Comparison of ENCODE assay signal across 8 mouse cellular contexts in genomic region chr4:118152020-118152785, GRCm38 (mm10). TPM values are rescaled to one million over a fixed set of nuclear protein-coding genes. Genes with fewer than 3 reads are reported as not detected.
DNase-seq lines count a peak whose midpoint lies in the region; ATAC-seq and TF ChIP-seq lines count a peak whose summit lies in the region.

No protein-coding gene starts in this region.

- peaks cover 26% of the 10 kb centered on the region for H3K36me3 ChIP-seq in liver, adult 2 months (ENCODE audit: control insufficient read depth, insufficient read depth, low read length)
- H3K36me3 ChIP-seq in liver, embryonic 12.5 days, result peaks cover 97% of the 10 kb centered on the region
- peaks cover 30% of the 10 kb centered on the region for H3K36me3 ChIP-seq in forebrain, embryonic 16.5 days (ENCODE audit: control insufficient read depth, insufficient read depth)
- H3K36me3 ChIP-seq in forebrain, embryonic 14.5 days (ENCODE audit: control insufficient read depth, insufficient read depth, low read length), result peaks cover 92% of the 10 kb centered on the region

- H3K79me2 ChIP-seq in liver, adult 2 months (ENCODE audit: control insufficient read depth, insufficient read depth, low read length), result no peaks in the 10 kb centered on the region; the same call in 1 of the 2 replicates

- no peak overlapping the region for H3K27ac ChIP-seq in liver, adult 2 months (replicated peaks; ENCODE audit: insufficient read depth, low read depth, low read length)
- H3K27ac ChIP-seq in liver, embryonic 12.5 days, result no peak overlapping the region
- H3K27ac ChIP-seq in forebrain, embryonic 16.5 days (ENCODE audit: low read length), result no peak overlapping the region
- no peak overlapping the region for H3K27ac ChIP-seq in forebrain, embryonic 14.5 days (ENCODE audit: low read depth, low read length)

- TF ChIP-seq POLR2A in liver, adult 2 months (IDR thresholded peaks at IDR 0.05; ENCODE audit: extremely low read depth, insufficient read depth, low read length), result no peak

- H3K4me1 ChIP-seq in liver, adult 2 months (ENCODE audit: control insufficient read depth, insufficient read depth, low read length), result peaks cover 1% of the 10 kb centered on the region; the same call in 1 of the 2 replicates
- H3K4me1 ChIP-seq in liver, embryonic 12.5 days, result peaks cover 28% of the 10 kb centered on the region
- no peaks in the 10 kb centered on the region for H3K4me1 ChIP-seq in forebrain, embryonic 16.5 days (replicated peaks; ENCODE audit: control insufficient read depth, insufficient read depth, low read length)
- H3K4me1 ChIP-seq in forebrain, embryonic 14.5 days (ENCODE audit: control insufficient read depth, insufficient read depth, low read length), result no peaks in the 10 kb centered on the region

- H3K9me3 ChIP-seq in liver, embryonic 12.5 days (replicated peaks), result no peaks in the 10 kb centered on the region
- H3K9me3 ChIP-seq in forebrain, embryonic 16.5 days (ENCODE audit: control insufficient read depth, low read length), result no peaks in the 10 kb centered on the region
- H3K9me3 ChIP-seq in forebrain, embryonic 14.5 days (replicated peaks; ENCODE audit: control insufficient read depth, low read length), result no peaks in the 10 kb centered on the region

- H3K4me3 ChIP-seq in liver, adult 2 months (ENCODE audit: insufficient read depth, low read depth, low read length), result no peak overlapping the region
- no peak overlapping the region for H3K4me3 ChIP-seq in liver, embryonic 12.5 days
- no peak overlapping the region for H3K4me3 ChIP-seq in forebrain, embryonic 16.5 days (replicated peaks; ENCODE audit: low read length)
- H3K4me3 ChIP-seq in forebrain, embryonic 14.5 days (ENCODE audit: low read depth, low read length), result no peak overlapping the region

- no peaks in the 10 kb centered on the region for H3K27me3 ChIP-seq in liver, adult 2 months (ENCODE audit: control insufficient read depth, insufficient read depth, low read length)
- H3K27me3 ChIP-seq in liver, embryonic 12.5 days (replicated peaks), result no peaks in the 10 kb centered on the region
- no peaks in the 10 kb centered on the region for H3K27me3 ChIP-seq in forebrain, embryonic 16.5 days (replicated peaks; ENCODE audit: control insufficient read depth, insufficient read depth, low read length)
- no peaks in the 10 kb centered on the region for H3K27me3 ChIP-seq in forebrain, embryonic 14.5 days (replicated peaks; ENCODE audit: control insufficient read depth, insufficient read depth, low read length)

- ATAC-seq in liver, embryonic 12.5 days, result no peak
- ATAC-seq in hematopoietic stem cell, adult 5-6 weeks (replicated peaks in 1 of 2; ENCODE audit: insufficient read depth in 1 of 2, low FRiP score in 2 of 2, low TSS enrichment in 1 of 2, low read depth in 1 of 2, poor library complexity in 2 of 2, severe bottlenecking in 2 of 2), result peak; percentile 32 to 33; a peak in 2 of 4 replicates
- no peak for ATAC-seq in forebrain, embryonic 16.5 days
- ATAC-seq in forebrain, embryonic 14.5 days, result no peak

- no peak overlapping the region for H3K4me2 ChIP-seq in liver, embryonic 12.5 days
- H3K4me2 ChIP-seq in forebrain, embryonic 16.5 days (ENCODE audit: low read length), result no peak overlapping the region
- H3K4me2 ChIP-seq in forebrain, embryonic 14.5 days (ENCODE audit: low read length), result no peak overlapping the region

- H3K9ac ChIP-seq in liver, adult 2 months (ENCODE audit: low read depth, low read length), result no peak overlapping the region
- H3K9ac ChIP-seq in liver, embryonic 12.5 days, result no peak overlapping the region
- no peak overlapping the region for H3K9ac ChIP-seq in forebrain, embryonic 16.5 days (replicated peaks; ENCODE audit: low read depth, low read length)
- no peak overlapping the region for H3K9ac ChIP-seq in forebrain, embryonic 14.5 days (ENCODE audit: low read length)

- TF ChIP-seq CTCF in liver, adult 2 months (IDR thresholded peaks at IDR 0.05; ENCODE audit: low read depth, low read length), result no peak

- peak; percentile 25 for DNase-seq in liver, adult 2 months (ENCODE audit: extremely low read depth, low read depth, low spot score)
- peak; percentile 92 for DNase-seq in cerebellum, adult 9-11 months
- peak; percentile 44 for DNase-seq in right cerebral cortex, postnatal 4 days
- DNase-seq in forebrain, embryonic 14.5 days (ENCODE audit: low spot score), result no peak
- DNase-seq in thymus, postnatal 14 days, result no peak

- 86% methylated on average over 17 of the region's 17 CpGs for WGBS in liver, adult 2 months
- 78% methylated on average over 17 of the region's 17 CpGs for WGBS in liver, embryonic 12.5 days (ENCODE audit: insufficient replicate concordance)
- WGBS in forebrain, embryonic 16.5 days, result 94% methylated on average over 17 of the region's 17 CpGs
- 92% methylated on average over 17 of the region's 17 CpGs for WGBS in forebrain, embryonic 14.5 days

RNA-seq across cellular contexts. Expression of gene St3gal3, which starts 17.5 kb away (rescaled TPM):
- 27.9 and 38.3 TPM in 2 replicates for total RNA-seq in liver, adult 2 months (2014; rRNA removed)
- polyA plus RNA-seq in liver, adult 2 months (2012; rRNA removed), result 44.9 and 47.5 TPM in 2 replicates
- 2.0 and 2.9 TPM in 2 replicates for polyA plus RNA-seq in liver, embryonic 12.5 days (2016; fragmentation: Nextera tagmentation; extraction: Ambion mirVana)
- 6.8 and 6.9 TPM in 2 replicates for total RNA-seq in hematopoietic stem cell, adult 5-6 weeks (2017)
- 12.6 and 14.1 TPM in 2 replicates for polyA plus RNA-seq in forebrain, embryonic 16.5 days (2015; fragmentation: Nextera tagmentation; extraction: Ambion mirVana)
- polyA plus RNA-seq in forebrain, embryonic 14.5 days (2014; fragmentation: Nextera tagmentation; extraction: Ambion mirVana), result 10.0 and 11.3 TPM in 2 replicates

RNA-seq across cellular contexts. Expression of gene Kdm4a, which starts 27.6 kb away (rescaled TPM):
- 10.5 and 14.2 TPM in 2 replicates for total RNA-seq in liver, adult 2 months (2014; rRNA removed)
- 10.9 and 15.3 TPM in 2 replicates for polyA plus RNA-seq in liver, adult 2 months (2012; rRNA removed)
- polyA plus RNA-seq in liver, embryonic 12.5 days (2016; fragmentation: Nextera tagmentation; extraction: Ambion mirVana), result 11.2 and 12.8 TPM in 2 replicates
- total RNA-seq in hematopoietic stem cell, adult 5-6 weeks (2017), result 39.4 and 40.0 TPM in 2 replicates
- 61.5 and 65.7 TPM in 2 replicates for polyA plus RNA-seq in forebrain, embryonic 16.5 days (2015; fragmentation: Nextera tagmentation; extraction: Ambion mirVana)
- 51.4 and 66.7 TPM in 2 replicates for polyA plus RNA-seq in forebrain, embryonic 14.5 days (2014; fragmentation: Nextera tagmentation; extraction: Ambion mirVana)

Comparison
In these comparisons a context has a peak if more than half of its experiments do, and no peak if none do; other contexts are left out.
1. DNase-seq: peak in liver, adult 2 months (single experiment), cerebellum, adult 9-11 months (single experiment) and right cerebral cortex, postnatal 4 days (single experiment); none in forebrain, embryonic 14.5 days (single experiment) and thymus, postnatal 14 days (single experiment).
2. ATAC-seq: peak in hematopoietic stem cell, adult 5-6 weeks (2 of 2); none in liver, embryonic 12.5 days (single experiment), forebrain, embryonic 16.5 days (single experiment) and forebrain, embryonic 14.5 days (single experiment).